Mouse (Mus musculus) cerebellum, adult 2 months (tissue): ENCODE results near the gene Chka. TPM values are rescaled to one million over a fixed set of nuclear protein-coding genes. Genes with fewer than 3 reads are reported as not detected.

ENCODE experiments used
- DNase-seq, 2 experiments: peaks; one replicate each; pipeline ENCODE4 v3.0.0; 2021
- H3K27ac ChIP-seq: fragments of 200-500 bp; 2 replicates; pipeline ENCODE4 v1.5.1; 2012; ENCODE audit warnings: low read length, control low read depth, inconsistent platforms; ENCODE audit not compliant: insufficient read depth
- H3K27me3 ChIP-seq: fragments of 200-500 bp; 2 replicates; pipeline ENCODE4 v1.6.1; 2012; ENCODE audit warnings: inconsistent platforms, mild to moderate bottlenecking, low read length, moderate library complexity; ENCODE audit not compliant: control insufficient read depth, insufficient read depth
- H3K4me1 ChIP-seq: fragments of 200-500 bp; 2 replicates; pipeline ENCODE4 v1.6.1; 2011; ENCODE audit warnings: low read length; ENCODE audit not compliant: control insufficient read depth, insufficient read depth
- H3K4me3 ChIP-seq: fragments of 200-500 bp; replicated peaks from 2 replicates; pipeline ENCODE3; 2011; ENCODE audit warnings: mild to moderate bottlenecking, low read depth, low read length, control low read depth; ENCODE audit not compliant: insufficient read depth
- CTCF ChIP-seq: fragments of 200-500 bp; IDR thresholded peaks from 2 replicates; pipeline ENCODE4 v1.5.1; 2011; ENCODE audit warnings: low read depth, mild to moderate bottlenecking, control low read depth, low read length, moderate library complexity, borderline replicate concordance; ENCODE audit not compliant: insufficient read depth
- POLR2A ChIP-seq: fragments of 200-500 bp; IDR thresholded peaks from 2 replicates; pipeline ENCODE4 v1.6.1; 2011; ENCODE audit warnings: low read length, control low read depth, borderline replicate concordance; ENCODE audit not compliant: insufficient read depth
- WGBS: fragments of 180-500 bp; shearing (Covaris S2); methylation state at CpG from one replicate; pipeline ENCODE4 v1.1.7; 2018; 5-methylcytosine and 5-hydroxymethylcytosine counted together
- polyA plus RNA-seq: library from polyadenylated mRNA; depleted of rRNA; stranded (reverse); fragments of >200 nt; gene quantifications from 2 replicates; pipeline ENCODE4 v1.2.3, GENCODE M21; 2012

Chka gene
- polyA plus RNA-seq, 1 experiment = 118 TPM

DNA sequence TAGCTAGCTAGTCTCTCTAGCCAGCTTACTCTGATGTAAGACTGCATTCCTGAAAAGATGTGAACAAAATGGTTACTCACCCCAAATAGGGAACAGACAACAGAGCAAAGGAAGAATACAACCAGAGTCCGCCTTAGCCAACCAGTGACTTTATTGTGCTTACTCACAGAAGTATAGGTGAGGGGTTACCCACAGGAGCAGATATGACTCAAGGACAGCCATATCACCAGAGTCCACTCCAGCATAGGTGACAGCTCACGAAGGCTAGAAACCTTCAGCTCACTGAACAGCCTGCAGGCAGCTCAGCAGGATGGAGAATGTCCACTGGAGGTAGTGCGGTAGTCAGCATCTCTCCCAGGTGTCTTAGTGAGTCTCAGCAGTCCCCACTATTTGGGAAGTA, 21.7 kb upstream of the Chka start:
- Histone ChIP-seq H3K27me3 (no peaks in the 10 kb centered on the region), H3K4me1 (peaks cover 13% of the 10 kb centered on the region), H3K4me3 (no peak overlapping the region), H3K27ac (no peak overlapping the region)
- TF ChIP-seq POLR2A (no peak), CTCF (no peak)
- DNase-seq = no peak
- 86% methylated on average over 3 of the region's 3 CpGs for WGBS

GRCm38 (mm10) chr19:3831716-3832115, 19.9 kb upstream of the Chka start:
- WGBS = 81% methylated on average over 8 of the region's 8 CpGs
- Histone ChIP-seq H3K27ac (no peak overlapping the region), H3K4me3 (no peak overlapping the region), H3K27me3 (no peaks in the 10 kb centered on the region), H3K4me1 (peaks cover 13% of the 10 kb centered on the region)
- no peak for TF ChIP-seq POLR2A
- no peak for TF ChIP-seq CTCF
- DNase-seq = no peak

GRCm38 (mm10) chr19:3832851-3833353, 18.7 kb upstream of the Chka start:
- H3K27ac ChIP-seq = 0 out of 2 replicates have a peak overlapping the region, but pooled peaks have one; percentile 41
- H3K4me3 ChIP-seq = no peak overlapping the region
- DNase-seq = peak; percentile 87 to 91
- WGBS = 3% methylated on average over 4 of the region's 4 CpGs
- TF ChIP-seq CTCF = no peak
- TF ChIP-seq POLR2A = no peak
- peaks cover 13% of the 10 kb centered on the region for H3K4me1 ChIP-seq
- no peaks in the 10 kb centered on the region for H3K27me3 ChIP-seq

GRCm38 (mm10) chr19:3834301-3834700, 17.3 kb upstream of the Chka start:
- 96% methylated on average over 7 of the region's 7 CpGs for WGBS

DNA sequence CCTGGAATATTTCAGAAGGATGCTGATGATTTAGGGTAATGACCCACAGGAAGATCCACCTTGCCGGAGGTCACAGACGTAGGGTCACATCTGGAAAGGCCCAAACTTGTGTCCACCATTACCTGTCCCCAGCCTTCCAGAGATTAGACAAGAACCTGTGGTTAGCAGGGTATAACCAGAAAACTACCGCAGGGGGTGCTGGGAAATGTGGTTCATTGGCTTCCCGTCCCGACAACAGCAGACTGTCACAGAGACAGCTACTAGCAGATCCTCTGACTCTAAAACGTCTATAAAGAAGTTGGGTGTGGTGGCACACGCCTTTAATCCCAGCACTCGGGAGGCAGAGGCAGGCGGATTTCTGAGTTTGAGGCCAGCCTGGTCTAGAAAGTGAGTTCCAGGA, 14.8 kb upstream of the Chka start:
- H3K4me3 ChIP-seq = no peak overlapping the region
- 90% methylated on average over 9 of the region's 9 CpGs for WGBS
- H3K4me1 ChIP-seq = peaks cover 20% of the 10 kb centered on the region
- no peaks in the 10 kb centered on the region for H3K27me3 ChIP-seq
- TF ChIP-seq CTCF (no peak), POLR2A (no peak)
- H3K27ac ChIP-seq = no peak overlapping the region
- DNase-seq = no peak

More at GRCm38 (mm10) chr19:3834301-3834700, 17.3 kb upstream of the Chka start:
- DNase-seq = no peak
- H3K4me1 ChIP-seq = peaks cover 13% of the 10 kb centered on the region
- TF ChIP-seq POLR2A (no peak), CTCF (no peak)
- no peak overlapping the region for H3K27ac ChIP-seq
- no peaks in the 10 kb centered on the region for H3K27me3 ChIP-seq
- H3K4me3 ChIP-seq = no peak overlapping the region

DNA sequence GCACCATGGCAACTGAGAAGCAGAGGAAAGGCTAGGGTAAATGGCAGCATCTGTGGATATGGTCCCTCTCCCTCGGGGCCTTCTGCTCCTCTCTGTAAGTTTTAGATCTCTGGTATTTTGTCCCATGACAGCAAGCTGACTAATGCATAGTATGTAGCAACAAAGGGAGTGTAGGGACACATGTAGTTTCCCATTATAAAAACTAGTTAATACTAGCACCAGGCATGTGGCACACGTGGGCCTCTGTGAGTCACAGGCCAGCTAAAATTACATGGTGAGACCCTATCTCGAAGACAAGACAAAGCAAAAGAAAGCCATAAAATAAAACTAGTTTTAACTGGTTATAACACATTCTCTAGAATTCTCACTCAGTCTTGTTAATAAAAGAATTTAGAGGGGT, 12.6 kb upstream of the Chka start:
- no peak for DNase-seq
- WGBS = 88% methylated on average over 3 of the region's 3 CpGs
- Histone ChIP-seq H3K27ac (no peak overlapping the region), H3K4me3 (no peak overlapping the region), H3K27me3 (no peaks in the 10 kb centered on the region), H3K4me1 (peaks cover 19% of the 10 kb centered on the region)
- no peak for TF ChIP-seq POLR2A
- TF ChIP-seq CTCF = no peak

GRCm38 (mm10) chr19:3839686-3840085, 11.9 kb upstream of the Chka start:
- H3K27ac ChIP-seq = no peak overlapping the region
- TF ChIP-seq POLR2A (no peak), CTCF (no peak)
- H3K4me3 ChIP-seq = no peak overlapping the region
- 82% methylated on average over 2 of the region's 2 CpGs for WGBS
- no peak for DNase-seq
- H3K27me3 ChIP-seq = no peaks in the 10 kb centered on the region
- peaks cover 24% of the 10 kb centered on the region for H3K4me1 ChIP-seq

DNA sequence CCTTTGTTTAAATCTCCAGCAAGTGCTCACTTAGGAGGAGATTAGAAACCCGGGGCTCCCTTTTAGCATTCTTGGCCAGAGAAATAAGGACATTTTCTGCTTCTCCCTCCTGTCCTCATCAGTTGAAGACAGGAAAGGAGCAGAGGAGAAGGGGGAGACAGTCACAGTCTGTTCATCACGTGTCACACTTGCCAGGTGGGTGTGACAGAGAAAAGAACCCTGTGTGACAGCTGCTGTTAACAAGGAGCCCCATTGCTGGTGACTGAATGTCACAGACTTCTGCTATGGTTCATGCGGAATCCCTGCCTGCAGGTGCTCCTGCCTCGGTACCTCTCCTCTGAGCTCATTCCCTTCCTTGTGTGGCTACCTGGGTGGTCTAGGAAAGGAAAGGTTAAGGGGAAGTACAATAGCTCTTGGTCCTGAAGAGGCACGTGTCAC, 11.3 kb upstream of the Chka start:
- H3K27ac ChIP-seq = no peak overlapping the region
- 38% methylated on average over 5 of the region's 5 CpGs for WGBS
- H3K27me3 ChIP-seq = no peaks in the 10 kb centered on the region
- no peak for DNase-seq
- TF ChIP-seq CTCF (no peak), POLR2A (no peak)
- H3K4me1 ChIP-seq = peaks cover 29% of the 10 kb centered on the region
- H3K4me3 ChIP-seq = no peak overlapping the region
